Mouse (Mus musculus) C2C12 (cell line): ENCODE data around the gene Vmn1r95.
"Not testable (repeated sequence)": the region's sequence is repeated elsewhere in the genome, so short reads cannot be mapped to it uniquely, and the experiment has no call there.

Experiments used
- CEBPB ChIP-seq: IDR thresholded peaks from one replicate; pipeline ENCODE4 v1.6.1; 2011; ENCODE audit warnings: low read depth, mild to moderate bottlenecking, control low read depth, moderate library complexity
- CTCF ChIP-seq: IDR thresholded peaks from one replicate; pipeline ENCODE4 v1.5.1; 2011; ENCODE audit not compliant: control insufficient read depth, insufficient read depth, insufficient read length
- MAX ChIP-seq: IDR thresholded peaks from one replicate; pipeline ENCODE4 v1.6.1; 2011; ENCODE audit warnings: mild to moderate bottlenecking, control low read depth
- MYOG ChIP-seq: IDR thresholded peaks from one replicate; pipeline ENCODE4 v1.6.1; 2011; ENCODE audit not compliant: control insufficient read depth, insufficient read length; ENCODE audit errors: extremely low read depth
- USF1 ChIP-seq: IDR thresholded peaks from one replicate; pipeline ENCODE4 v1.6.1; 2011; ENCODE audit warnings: low read depth, mild to moderate bottlenecking, control low read depth, moderate library complexity

GRCm38 (mm10) chr7:20233728-20234127 lies 40.2 kb downstream of the Vmn1r95 start, which contains the start of gene Gm4498:
- not testable (repeated sequence) for TF ChIP-seq CTCF, USF1, CEBPB, MYOG, MAX
